ENCODE assay signal across 26 mouse cellular contexts in the genomic region with DNA sequence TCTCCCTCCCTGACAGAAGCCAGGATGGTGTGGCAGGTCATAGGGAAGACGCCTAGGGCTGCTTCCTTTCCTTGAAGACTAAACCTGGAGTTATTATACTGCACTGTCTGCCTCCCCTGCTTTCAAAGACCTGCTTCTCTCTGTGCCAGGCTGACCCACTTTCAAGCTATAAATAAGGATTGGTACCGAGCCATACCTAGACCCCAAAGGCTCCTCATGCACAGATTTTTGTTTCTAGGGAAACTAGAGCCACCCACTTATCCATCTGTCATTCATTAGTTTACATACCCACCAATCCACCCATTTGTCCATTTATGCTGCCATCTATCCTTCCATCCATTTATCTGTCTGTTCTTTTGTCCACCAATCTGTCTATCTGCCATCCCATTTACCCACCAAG. TPM values are rescaled to one million over a fixed set of nuclear protein-coding genes. Genes with fewer than 3 reads are reported as not detected.
A peak's percentile ranks its signal among the peaks of the same experiment; 100 is the strongest.
DNase-seq lines count a peak whose midpoint lies in the region; ATAC-seq and TF ChIP-seq lines count a peak whose summit lies in the region.
"Had no signal": no experiment of that assay in that cellular context is flagged by ENCODE, and none has a peak within 500 bp of the region (broad histone marks: within the 10 kb centered on the region; RNA-seq: fewer than 3 reads in every experiment).

No protein-coding gene starts in this region.

- no peak for DNase-seq in heart, postnatal 25 days (ENCODE audit: low spot score)
- DNase-seq in layer of hippocampus, adult 2 months (ENCODE audit: low spot score in 2 of 2), result no peak
- DNase-seq in layer of hippocampus, adult 8-10 months (ENCODE audit: low spot score in 2 of 2), result no peak
- DNase-seq in right cerebral cortex, adult 18-20 months, result peak; percentile 24
- DNase-seq in right cerebral cortex, postnatal 14 days, result no peak
- peak; percentile 50 for DNase-seq in telencephalon, adult 2 months (ENCODE audit: low read depth, low spot score)
- no peak for DNase-seq in testis, postnatal 14 days (ENCODE audit: low spot score)
- DNase-seq: adrenal gland, adult 2 months; cerebellum, adult 8-10 months; cerebellum, postnatal 36 days; gastrocnemius, postnatal 14 days; kidney, adult 18-20 months; kidney, postnatal 4 days; liver, postnatal 0 days; thymus, postnatal 14 days had no signal

- H3K4me3 ChIP-seq in heart, embryonic 13.5 days, result no peak overlapping the region
- no peak overlapping the region for H3K4me3 ChIP-seq in layer of hippocampus, adult 2 months
- H3K4me3 ChIP-seq: embryonic facial prominence, embryonic 15.5 days; heart, embryonic 10.5 days; hindbrain, embryonic 13.5 days; neural tube, embryonic 15.5 days had no signal

- no peak for TF ChIP-seq CTCF in layer of hippocampus, adult 2 months (conservative IDR thresholded peaks at IDR 0.05)

- no peak for ATAC-seq in heart, embryonic 13.5 days (ENCODE audit: extremely low read depth, insufficient number of reproducible peaks, low FRiP score, low TSS enrichment)
- ATAC-seq: forebrain, embryonic 14.5 days; inflammation-experienced regulatory T-cells, adult 6 months; liver, postnatal 0 days had no signal

- no peaks in the 10 kb centered on the region for H3K9me3 ChIP-seq in heart, embryonic 13.5 days
- H3K9me3 ChIP-seq: embryonic facial prominence, embryonic 15.5 days; heart, embryonic 10.5 days; hindbrain, embryonic 13.5 days; neural tube, embryonic 15.5 days had no signal

- peaks cover 88% of the 10 kb centered on the region for H3K4me1 ChIP-seq in heart, embryonic 13.5 days

- H3K36me3 ChIP-seq in heart, embryonic 13.5 days, result peaks cover 87% of the 10 kb centered on the region
- H3K36me3 ChIP-seq: hindbrain, embryonic 13.5 days; neural tube, embryonic 15.5 days had no signal

- peak overlapping the region; percentile 87 for H3K27ac ChIP-seq in heart, embryonic 13.5 days (replicated peaks)
- H3K27ac ChIP-seq in layer of hippocampus, adult 2 months, result peak overlapping the region; percentile 90
- H3K27ac ChIP-seq: embryonic facial prominence, embryonic 15.5 days; macrophage; neural tube, embryonic 15.5 days; stomach, postnatal 0 days had no signal

- intact Hi-C loops in heart, postnatal 25 days (cut with DNase I), result no loop called here

- H3K9ac ChIP-seq in heart, embryonic 13.5 days, result peak overlapping the region; percentile 21; the same call in 1 of the 2 replicates
- H3K9ac ChIP-seq: embryonic facial prominence, embryonic 15.5 days; hindbrain, embryonic 13.5 days; liver, postnatal 0 days; neural tube, embryonic 15.5 days had no signal

- H3K27me3 ChIP-seq in heart, embryonic 13.5 days (replicated peaks), result no peaks in the 10 kb centered on the region
- H3K27me3 ChIP-seq: embryonic facial prominence, embryonic 15.5 days; hindbrain, embryonic 13.5 days; neural tube, embryonic 15.5 days had no signal

- H3K4me2 ChIP-seq in heart, embryonic 13.5 days, result no peak overlapping the region
- H3K4me2 ChIP-seq: embryonic facial prominence, embryonic 15.5 days; hindbrain, embryonic 13.5 days; liver, embryonic 11.5 days; midbrain, embryonic 11.5 days; neural tube, embryonic 15.5 days had no signal

- WGBS in heart, embryonic 13.5 days, result 66% methylated on average over 2 of the region's 2 CpGs

RNA-seq across cellular contexts. Expression of a gene that starts 16.0 kb away (rescaled TPM):
- polyA plus RNA-seq in heart, embryonic 13.5 days (2015; fragmentation: Nextera tagmentation; extraction: Ambion mirVana), result 315 and 354 TPM in 2 replicates
- 100 to 1,000 TPM; 240 to 246 TPM for total RNA-seq in heart, postnatal 25 days (2021)
- total RNA-seq in layer of hippocampus, adult 2 months (2021), result 100 to 1,000 TPM; 100 to 103 TPM
- 10 to 100 TPM; 85.6 to 95.3 (median 89.4) TPM for total RNA-seq in layer of hippocampus, adult 8-10 months (2022)

RNA-seq across cellular contexts. Expression of a gene that starts 54.5 kb away (rescaled TPM):
- 18.6 and 21.2 TPM in 2 replicates for polyA plus RNA-seq in heart, embryonic 13.5 days (2015; fragmentation: Nextera tagmentation; extraction: Ambion mirVana)
- 10 to 100 TPM; 27.1 to 29.8 TPM for total RNA-seq in heart, postnatal 25 days (2021)
- total RNA-seq in layer of hippocampus, adult 2 months (2021), result 10 to 100 TPM; 33.0 to 33.1 TPM
- 10 to 100 TPM; 31.4 to 34.3 (median 33.9) TPM for total RNA-seq in layer of hippocampus, adult 8-10 months (2022)

Comparison
In these comparisons a context has a peak if more than half of its experiments do, and no peak if none do; other contexts are left out.
1. DNase-seq: peak in right cerebral cortex, adult 18-20 months (single experiment) and telencephalon, adult 2 months (single experiment); none in heart, postnatal 25 days (single experiment), layer of hippocampus, adult 2 months (0 of 2), layer of hippocampus, adult 8-10 months (0 of 2), right cerebral cortex, postnatal 14 days (single experiment) and testis, postnatal 14 days (single experiment).